Mouse (Mus musculus) subcutaneous adipose tissue, adult 2 months (tissue): ENCODE measurements around the gene Tmem101. TPM values are rescaled to one million over a fixed set of nuclear protein-coding genes. Genes with fewer than 3 reads are reported as not detected.

ENCODE experiments used
- polyA plus RNA-seq: library from polyadenylated mRNA; depleted of rRNA; stranded (reverse); fragments of >200 nt; gene quantifications from 2 replicates; pipeline ENCODE4 v1.2.3, GENCODE M21; 2012; ENCODE audit warnings: low replicate concordance; rRNA removed

Tmem101 gene
- 18.7 and 31.1 TPM in 2 replicates for polyA plus RNA-seq

GRCm38 (mm10) chr11:102156039-102156785 lies at the start of gene Tmem101:
Tmem101 (minus strand) TSS chr11:102156404.

GRCm38 (mm10) chr11:102189461-102190436 lies 33.5 kb upstream of the Tmem101 start, which contains the start of gene G6pc3:
G6pc3 (plus strand) TSS chr11:102189620.

GRCm38 (mm10) chr11:102184646-102185495 lies 28.7 kb upstream of the Tmem101 start, which contains the start of gene Lsm12:
Lsm12 (minus strand) TSS chr11:102185296.

GRCm38 (mm10) chr11:102145471-102146001 lies 10.7 kb downstream of the Tmem101 start, which contains the start of gene Nags:
Nags (plus strand) TSS chr11:102145513.

GRCm38 (mm10) chr11:102107732-102108131 lies 48.5 kb downstream of the Tmem101 start, which contains the start of gene Pyy:
Pyy (minus strand) TSS chr11:102107832.

Other genes with a start within 250 kb of the Tmem101 start
- 0.06 and 0.28 TPM in 2 replicates for gene Sost, start 189.4 kb downstream of the Tmem101 start, polyA plus RNA-seq
- not detected in 2 replicates for gene Cfap97d1, start 172.1 kb downstream of the Tmem101 start, polyA plus RNA-seq
- 104 and 184 TPM in 2 replicates for gene Dusp3, start 169.4 kb downstream of the Tmem101 start, polyA plus RNA-seq
- 5.0 and 8.7 TPM in 2 replicates for gene Mpp3, start 127.9 kb downstream of the Tmem101 start, polyA plus RNA-seq
- gene Cd300lg, start 114.9 kb downstream of the Tmem101 start, polyA plus RNA-seq: 68.3 and 284 TPM in 2 replicates
- gene Mpp2, start 67.9 kb downstream of the Tmem101 start, polyA plus RNA-seq: 12.6 and 13.1 TPM in 2 replicates
- not detected in 2 replicates for gene Ppy, start 55.1 kb downstream of the Tmem101 start, polyA plus RNA-seq
- gene Pyy, start 48.6 kb downstream of the Tmem101 start, polyA plus RNA-seq: not detected in 2 replicates
- gene Nags, start 10.9 kb downstream of the Tmem101 start, polyA plus RNA-seq: not detected in 2 replicates
- gene Lsm12, start 28.9 kb upstream of the Tmem101 start, polyA plus RNA-seq: 47.8 and 68.5 TPM in 2 replicates
- gene G6pc3, start 33.2 kb upstream of the Tmem101 start, polyA plus RNA-seq: 111 and 119 TPM in 2 replicates
- 96.1 and 120 TPM in 2 replicates for gene Hdac5, start 73.8 kb upstream of the Tmem101 start, polyA plus RNA-seq
- gene BC030867, start 92.5 kb upstream of the Tmem101 start, polyA plus RNA-seq: 0.63 and 4.8 TPM in 2 replicates
- gene Asb16, start 112.3 kb upstream of the Tmem101 start, polyA plus RNA-seq: 0.36 and 0.50 TPM in 2 replicates
- gene Tmub2, start 128.5 kb upstream of the Tmem101 start, polyA plus RNA-seq: 64.4 and 68.1 TPM in 2 replicates
- 30.8 and 53.3 TPM in 2 replicates for gene Atxn7l3, start 140.2 kb upstream of the Tmem101 start, polyA plus RNA-seq
- 21.4 and 45.7 TPM in 2 replicates for gene Ubtf, start 163.3 kb upstream of the Tmem101 start, polyA plus RNA-seq
- gene Slc4a1, start 209.8 kb upstream of the Tmem101 start, polyA plus RNA-seq: 0.08 and 0.10 TPM in 2 replicates
- gene Rundc3a, start 237.0 kb upstream of the Tmem101 start, polyA plus RNA-seq: 0.83 and 3.7 TPM in 2 replicates